Mouse (Mus musculus): ENCODE measurements around the gene Nedd9.

Nedd9 gene

GRCm38 (mm10) chr13:41456292-41457029, 30.7 kb downstream of the Nedd9 start:
- DNase-seq (ENCODE audit: low read depth, low spot score): no peak

- DNase-seq (ENCODE audit: low read depth, low spot score): no peak
These were observed 33.7 kb downstream of the Nedd9 start for GRCm38 (mm10) chr13:41453227-41454193.

GRCm38 (mm10) chr13:41450821-41451220, 36.3 kb downstream of the Nedd9 start:
- no peak for DNase-seq (ENCODE audit: low read depth, low spot score)

GRCm38 (mm10) chr13:41449211-41449610, 38.0 kb downstream of the Nedd9 start:
- DNase-seq (ENCODE audit: low read depth, low spot score): no peak

GRCm38 (mm10) chr13:41447209-41447608, 40.0 kb downstream of the Nedd9 start:
- no peak for DNase-seq (ENCODE audit: low read depth, low spot score)

- DNase-seq (ENCODE audit: low read depth, low spot score): no peak
These were observed 40.6 kb downstream of the Nedd9 start for GRCm38 (mm10) chr13:41446591-41446990.

GRCm38 (mm10) chr13:41445067-41445808, 41.9 kb downstream of the Nedd9 start:
- no peak for DNase-seq (ENCODE audit: low read depth, low spot score)

- no peak for DNase-seq (ENCODE audit: low read depth, low spot score)
These were observed 42.9 kb downstream of the Nedd9 start for GRCm38 (mm10) chr13:41444230-41444629.

- no peak for DNase-seq (ENCODE audit: low read depth, low spot score)
These were observed 45.0 kb downstream of the Nedd9 start for GRCm38 (mm10) chr13:41442145-41442544.

- no peak for DNase-seq (ENCODE audit: low read depth, low spot score)
These were observed 47.0 kb downstream of the Nedd9 start for GRCm38 (mm10) chr13:41440205-41440604.

GRCm38 (mm10) chr13:41437390-41437789, 49.8 kb downstream of the Nedd9 start:
- DNase-seq (ENCODE audit: low read depth, low spot score): no peak

GRCm38 (mm10) chr13:41436731-41437130, 50.4 kb downstream of the Nedd9 start:
- no peak for DNase-seq (ENCODE audit: low read depth, low spot score)

GRCm38 (mm10) chr13:41433201-41433600, 54.0 kb downstream of the Nedd9 start:
- no peak for DNase-seq (ENCODE audit: low read depth, low spot score)

- no peak for DNase-seq (ENCODE audit: low read depth, low spot score)
These were observed 55.4 kb downstream of the Nedd9 start for GRCm38 (mm10) chr13:41431795-41432194.

- DNase-seq (ENCODE audit: low read depth, low spot score): no peak
These were observed 60.1 kb downstream of the Nedd9 start for GRCm38 (mm10) chr13:41427046-41427445.

GRCm38 (mm10) chr13:41423463-41424074, 63.6 kb downstream of the Nedd9 start:
- DNase-seq (ENCODE audit: low read depth, low spot score): no peak

- DNase-seq (ENCODE audit: low read depth, low spot score): no peak
These were observed 64.6 kb downstream of the Nedd9 start for GRCm38 (mm10) chr13:41422581-41422980.

- DNase-seq (ENCODE audit: low read depth, low spot score): no peak
These were observed 66.8 kb downstream of the Nedd9 start for GRCm38 (mm10) chr13:41420376-41420775.

GRCm38 (mm10) chr13:41418198-41418869, 68.8 kb downstream of the Nedd9 start:
- no peak for DNase-seq (ENCODE audit: low read depth, low spot score)

GRCm38 (mm10) chr13:41416065-41417016, 70.8 kb downstream of the Nedd9 start:
- no peak for DNase-seq (ENCODE audit: low read depth, low spot score)

Data from WW6 (cell line).